Mouse (Mus musculus) embryonic facial prominence, embryonic 13.5 days (tissue): ENCODE results near the gene Gpd1. TPM values are rescaled to one million over a fixed set of nuclear protein-coding genes. Genes with fewer than 3 reads are reported as not detected.
"Not testable (repeated sequence)": the region's sequence is repeated elsewhere in the genome, so short reads cannot be mapped to it uniquely, and the experiment has no call there.

Experiments
- ATAC-seq: fragments of 200-750 bp; cut with Nextera tagmentation; 2 replicates; pipeline ENCODE4 v1.8.0; 2017; ENCODE audit warnings: low read depth; ENCODE audit not compliant: insufficient number of reproducible peaks, insufficient read depth, low FRiP score, low TSS enrichment
- H3K27ac ChIP-seq: fragments of 300-500 bp; sonication (generic); 2 replicates; pipeline ENCODE4 v1.5.1; 2015; ENCODE audit warnings: moderate library complexity, mild to moderate bottlenecking, inconsistent platforms
- H3K27me3 ChIP-seq: fragments of 300-500 bp; sonication (generic); 2 replicates; pipeline ENCODE4 v1.6.1; 2015; ENCODE audit warnings: mild to moderate bottlenecking, inconsistent platforms
- H3K36me3 ChIP-seq: fragments of 300-500 bp; sonication (generic); 2 replicates; pipeline ENCODE4 v1.6.1; 2015; ENCODE audit warnings: mild to moderate bottlenecking, inconsistent platforms
- H3K4me1 ChIP-seq: fragments of 300-500 bp; sonication (generic); 2 replicates; pipeline ENCODE4 v1.6.1; 2015; ENCODE audit warnings: inconsistent platforms
- H3K4me2 ChIP-seq: fragments of 300-500 bp; sonication (generic); 2 replicates; pipeline ENCODE4 v1.6.1; 2015; ENCODE audit warnings: moderate library complexity, mild to moderate bottlenecking, inconsistent platforms
- H3K4me3 ChIP-seq: fragments of 300-500 bp; sonication (generic); 2 replicates; pipeline ENCODE4 v1.5.1; 2015; ENCODE audit warnings: mild to moderate bottlenecking, inconsistent platforms
- H3K9ac ChIP-seq: fragments of 300-500 bp; sonication (generic); 2 replicates; pipeline ENCODE4 v1.6.1; 2015; ENCODE audit warnings: mild to moderate bottlenecking, inconsistent platforms
- H3K9me3 ChIP-seq: fragments of 300-500 bp; sonication (generic); 2 replicates; pipeline ENCODE4 v1.6.1; 2016; ENCODE audit warnings: inconsistent platforms
- WGBS: fragments of 180-500 bp; shearing (Covaris S2); methylation state at CpG from one replicate; pipeline ENCODE4 v1.1.7; 2015; ENCODE audit warnings: mixed read lengths; 5-methylcytosine and 5-hydroxymethylcytosine counted together
- polyA plus RNA-seq: library from polyadenylated mRNA; unstranded; fragments of >200 nt; fragmentation: Nextera tagmentation; extraction: Ambion mirVana; gene quantifications from 2 replicates; pipeline ENCODE4 v1.2.1, GENCODE M21; 2015

Gpd1 gene
- polyA plus RNA-seq, 1 experiment from 2014 or later, result 0.37 TPM

GRCm38 (mm10) chr15:99723515-99724291 lies 6.4 kb downstream of the Gpd1 start:
- H3K4me3 ChIP-seq, result no peak overlapping the region

GRCm38 (mm10) chr15:99724292-99725021 lies 7.1 kb downstream of the Gpd1 start:
- peaks cover 31% of the 10 kb centered on the region for H3K36me3 ChIP-seq
- peak overlapping the region; percentile 60 for H3K9ac ChIP-seq
- peak overlapping the region; percentile 69; the same call in 1 of the 2 replicates for H3K27ac ChIP-seq
- H3K27me3 ChIP-seq, result no peaks in the 10 kb centered on the region
- H3K9me3 ChIP-seq, result 0 out of 2 replicates have a peak, but pooled peaks cover 4% of the 10 kb centered on the region
- H3K4me2 ChIP-seq, result peak overlapping the region; percentile 65
- peaks cover 23% of the 10 kb centered on the region for H3K4me1 ChIP-seq
- WGBS, result 8% methylated on average over 16 of the region's 16 CpGs
- H3K4me3 ChIP-seq, result peak overlapping the region; percentile 96
- 0 out of 2 replicates have a peak, but pooled peaks have one; percentile 8 for ATAC-seq

More at GRCm38 (mm10) chr15:99723515-99724291, 6.4 kb downstream of the Gpd1 start:
- H3K4me2 ChIP-seq, result peak overlapping the region; percentile 65; the same call in 1 of the 2 replicates
- peak overlapping the region; percentile 69 for H3K27ac ChIP-seq
- H3K9me3 ChIP-seq, result no peaks in the 10 kb centered on the region
- peaks cover 23% of the 10 kb centered on the region for H3K4me1 ChIP-seq
- H3K9ac ChIP-seq, result peak overlapping the region; percentile 40
- ATAC-seq, result no peak
- H3K27me3 ChIP-seq, result no peaks in the 10 kb centered on the region
- H3K36me3 ChIP-seq, result peaks cover 30% of the 10 kb centered on the region
- WGBS, result 24% methylated on average over 11 of the region's 11 CpGs

GRCm38 (mm10) chr15:99725341-99726155 lies 8.2 kb downstream of the Gpd1 start, which contains the start of gene Cox14:
Gene Cox14, plus strand, starts transcription at chr15:99725618.
- ATAC-seq, result peak; percentile 94
- H3K27me3 ChIP-seq, result no peaks in the 10 kb centered on the region
- peak within 1 kb of the TSS; percentile 91 for H3K27ac ChIP-seq
- H3K9me3 ChIP-seq, result 0 out of 2 replicates have a peak, but pooled peaks cover 4% of the 10 kb centered on the region
- H3K36me3 ChIP-seq, result peaks cover 40% of the 10 kb centered on the region
- H3K4me1 ChIP-seq, result peaks cover 23% of the 10 kb centered on the region
- H3K4me3 ChIP-seq, result peak within 1 kb of the TSS; percentile 96
- WGBS, result under 1% methylated on average over 68 of the region's 68 CpGs
- peak within 1 kb of the TSS; percentile 65 for H3K4me2 ChIP-seq
- peak within 1 kb of the TSS; percentile 94 for H3K9ac ChIP-seq

- Histone ChIP-seq H3K27me3 (no peaks in the 10 kb centered on the region), H3K36me3 (peaks cover 47% of the 10 kb centered on the region), H3K4me1 (peaks cover 23% of the 10 kb centered on the region), H3K4me3 (peak overlapping the region; percentile 96), H3K9ac (peak overlapping the region; percentile 94), H3K27ac (no peak overlapping the region), H3K4me2 (peak overlapping the region; percentile 65), H3K9me3 (0 out of 2 replicates have a peak, but pooled peaks cover 4% of the 10 kb centered on the region)
- no peak for ATAC-seq
- 73% methylated on average over 2 of the region's 2 CpGs for WGBS
These were observed 9.2 kb downstream of the Gpd1 start for GRCm38 (mm10) chr15:99726549-99726948.

- H3K4me2 ChIP-seq, H3K9ac ChIP-seq, H3K9me3 ChIP-seq, H3K27me3 ChIP-seq, H3K27ac ChIP-seq, ATAC-seq, H3K4me3 ChIP-seq: not testable (repeated sequence)
- Histone ChIP-seq H3K4me1 (peaks cover 23% of the 10 kb centered on the region), H3K36me3 (peaks cover 47% of the 10 kb centered on the region)
- WGBS, result 93% methylated on average over 4 of the region's 5 CpGs
These were observed 9.7 kb downstream of the Gpd1 start for GRCm38 (mm10) chr15:99727039-99727438.

- no peak for ATAC-seq
- H3K9ac ChIP-seq, result no peak overlapping the region
- no peaks in the 10 kb centered on the region for H3K27me3 ChIP-seq
- H3K4me2 ChIP-seq, result no peak overlapping the region
- peaks cover 23% of the 10 kb centered on the region for H3K4me1 ChIP-seq
- peaks cover 47% of the 10 kb centered on the region for H3K36me3 ChIP-seq
- 0 out of 2 replicates have a peak, but pooled peaks cover 4% of the 10 kb centered on the region for H3K9me3 ChIP-seq
- no peak overlapping the region for H3K27ac ChIP-seq
- no peak overlapping the region for H3K4me3 ChIP-seq
- WGBS, result 94% methylated on average over 12 of the region's 12 CpGs
These were observed 10.2 kb downstream of the Gpd1 start for GRCm38 (mm10) chr15:99727525-99727924.

- peaks cover 52% of the 10 kb centered on the region for H3K36me3 ChIP-seq
- 0 out of 2 replicates have a peak, but pooled peaks cover 4% of the 10 kb centered on the region for H3K9me3 ChIP-seq
- no peak overlapping the region for H3K9ac ChIP-seq
- H3K4me2 ChIP-seq, result no peak overlapping the region
- ATAC-seq, result no peak
- no peak overlapping the region for H3K27ac ChIP-seq
- no peaks in the 10 kb centered on the region for H3K27me3 ChIP-seq
- H3K4me1 ChIP-seq, result peaks cover 22% of the 10 kb centered on the region
- no peak overlapping the region for H3K4me3 ChIP-seq
- 95% methylated on average over 5 of the region's 5 CpGs for WGBS
These were observed 10.9 kb downstream of the Gpd1 start for GRCm38 (mm10) chr15:99728211-99728610.

- H3K27ac ChIP-seq, result no peak overlapping the region
- no peaks in the 10 kb centered on the region for H3K27me3 ChIP-seq
- peaks cover 12% of the 10 kb centered on the region for H3K4me1 ChIP-seq
- H3K9ac ChIP-seq, result no peak overlapping the region
- H3K36me3 ChIP-seq, result peaks cover 58% of the 10 kb centered on the region
- ATAC-seq, result no peak
- no peak overlapping the region for H3K4me2 ChIP-seq
- no peak overlapping the region for H3K4me3 ChIP-seq
- WGBS, result 95% methylated on average over 3 of the region's 4 CpGs
- 0 out of 2 replicates have a peak, but pooled peaks cover 4% of the 10 kb centered on the region for H3K9me3 ChIP-seq
These were observed 11.9 kb downstream of the Gpd1 start for GRCm38 (mm10) chr15:99729056-99729783.

- Histone ChIP-seq H3K9ac (no peak overlapping the region), H3K9me3 (0 out of 2 replicates have a peak, but pooled peaks cover 4% of the 10 kb centered on the region), H3K27me3 (no peaks in the 10 kb centered on the region), H3K27ac (no peak overlapping the region), H3K4me2 (no peak overlapping the region), H3K36me3 (peaks cover 75% of the 10 kb centered on the region), H3K4me1 (peaks cover 5% of the 10 kb centered on the region), H3K4me3 (no peak overlapping the region)
- WGBS, result 95% methylated on average over 2 of the region's 2 CpGs
- no peak for ATAC-seq
These were observed 13.9 kb downstream of the Gpd1 start for GRCm38 (mm10) chr15:99731167-99731566.

GRCm38 (mm10) chr15:99731678-99732077 lies 14.4 kb downstream of the Gpd1 start:
- Histone ChIP-seq H3K4me3 (no peak overlapping the region), H3K36me3 (peaks cover 81% of the 10 kb centered on the region), H3K4me2 (no peak overlapping the region), H3K9ac (no peak overlapping the region), H3K4me1 (peaks cover under 1% of the 10 kb centered on the region), H3K27ac (no peak overlapping the region), H3K27me3 (no peaks in the 10 kb centered on the region), H3K9me3 (0 out of 2 replicates have a peak, but pooled peaks cover 4% of the 10 kb centered on the region)
- 91% methylated on average over 3 of the region's 3 CpGs for WGBS
- no peak for ATAC-seq
